Mouse (Mus musculus): Measurements from ENCODE around the gene Washc4.

Washc4 gene

GRCm38 (mm10) chr10:83637295-83637694, 93.7 kb downstream of the Washc4 start:
- DNase-seq (ENCODE audit: low read depth, low spot score): no peak

GRCm38 (mm10) chr10:83639881-83640386, 96.4 kb downstream of the Washc4 start:
- DNase-seq (ENCODE audit: low read depth, low spot score): no peak

DNA sequence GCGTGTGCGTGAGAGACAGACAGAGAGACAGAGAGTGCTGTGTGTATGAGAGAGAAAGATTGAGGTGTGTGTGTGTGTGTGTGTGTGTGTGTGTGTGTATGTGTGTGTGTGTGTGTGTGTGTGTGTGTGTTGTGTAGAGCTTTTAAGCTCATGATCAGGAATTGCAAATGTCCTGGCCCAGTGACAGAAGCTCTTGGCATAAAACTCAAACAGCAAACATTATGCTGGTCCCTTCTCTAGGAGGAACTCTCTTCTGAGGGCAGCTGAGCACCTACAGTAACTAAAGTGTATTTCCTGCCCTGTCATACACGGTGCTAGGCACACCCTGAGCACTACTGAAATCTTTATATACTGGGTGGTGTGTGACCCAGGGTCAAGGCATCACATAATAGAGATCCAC, 98.1 kb downstream of the Washc4 start:
- DNase-seq (ENCODE audit: low read depth, low spot score): no peak

DNA sequence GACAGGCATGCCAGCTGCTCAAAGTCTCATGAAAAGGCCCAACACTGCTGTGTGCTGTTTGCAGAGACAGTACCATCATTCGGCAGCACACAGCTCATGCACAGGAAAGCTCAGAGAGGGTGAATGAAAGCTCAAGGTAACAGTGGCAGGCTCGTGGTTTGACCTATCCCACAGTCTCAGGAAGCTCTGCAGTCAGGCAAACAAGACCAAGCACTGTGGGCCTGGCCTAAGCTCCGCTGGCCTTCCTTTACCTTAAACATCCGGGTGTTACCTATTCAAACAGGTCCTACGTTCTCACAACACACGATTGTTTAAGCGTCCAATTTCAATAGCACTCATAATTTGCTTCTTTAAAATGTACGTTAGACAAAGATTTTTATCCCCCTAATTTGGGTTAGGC, 100.6 kb downstream of the Washc4 start:
- no peak for DNase-seq (ENCODE audit: low read depth, low spot score)

- no peak for DNase-seq (ENCODE audit: low read depth, low spot score)
Measured at GRCm38 (mm10) chr10:83644865-83645715, 101.5 kb downstream of the Washc4 start.

- no peak for DNase-seq (ENCODE audit: low read depth, low spot score)
Measured at GRCm38 (mm10) chr10:83645716-83645990, 102.1 kb downstream of the Washc4 start.
